Mouse (Mus musculus) WW6 (cell line): ENCODE data around the gene Tns2.
"Not testable (repeated sequence)": the region's sequence is repeated elsewhere in the genome, so short reads cannot be mapped to it uniquely, and the experiment has no call there.

Experiments used
- DNase-seq: peaks from one replicate; pipeline ENCODE4 v3.0.0-alpha.2; 2013; ENCODE audit warnings: low read depth, low spot score

Gene Tns2

GRCm38 (mm10) chr15:102136129-102136758 lies 36.0 kb downstream of the Tns2 start, which contains the start of gene Spryd3:
Spryd3 (minus strand) TSS chr15:102136234.
- DNase-seq: peak; percentile 90

- no peak for DNase-seq
These were observed 40.9 kb downstream of the Tns2 start for GRCm38 (mm10) chr15:102141120-102141519.

GRCm38 (mm10) chr15:102142914-102143912 lies 43.0 kb downstream of the Tns2 start:
- DNase-seq: no peak

- no peak for DNase-seq
These were observed 44.1 kb downstream of the Tns2 start, which contains the start of gene Igfbp6 for GRCm38 (mm10) chr15:102144274-102144711. Igfbp6 (plus strand) TSS chr15:102144362.

GRCm38 (mm10) chr15:102144726-102145125 lies 44.5 kb downstream of the Tns2 start:
- no peak for DNase-seq

- no peak for DNase-seq
These were observed 45.1 kb downstream of the Tns2 start for GRCm38 (mm10) chr15:102145330-102145729.

GRCm38 (mm10) chr15:102146089-102146488 lies 45.9 kb downstream of the Tns2 start:
- no peak for DNase-seq

GRCm38 (mm10) chr15:102146882-102147281 lies 46.7 kb downstream of the Tns2 start:
- DNase-seq: no peak

- no peak for DNase-seq
These were observed 47.6 kb downstream of the Tns2 start for GRCm38 (mm10) chr15:102147674-102148402.

GRCm38 (mm10) chr15:102149561-102149960 lies 49.3 kb downstream of the Tns2 start:
- no peak for DNase-seq

GRCm38 (mm10) chr15:102150301-102151135 lies 50.3 kb downstream of the Tns2 start, which contains the start of gene Soat2:
Soat2 (plus strand) TSS chr15:102150526.
- no peak for DNase-seq

GRCm38 (mm10) chr15:102152646-102153045 lies 52.4 kb downstream of the Tns2 start:
- no peak for DNase-seq

GRCm38 (mm10) chr15:102155006-102155405 lies 54.8 kb downstream of the Tns2 start:
- not testable (repeated sequence) for DNase-seq

GRCm38 (mm10) chr15:102156836-102157235 lies 56.6 kb downstream of the Tns2 start:
- DNase-seq: no peak

- no peak for DNase-seq
These were observed 60.3 kb downstream of the Tns2 start for GRCm38 (mm10) chr15:102160415-102161060.

GRCm38 (mm10) chr15:102163900-102164693 lies 63.9 kb downstream of the Tns2 start:
- DNase-seq: no peak

GRCm38 (mm10) chr15:102165468-102166100 lies 65.4 kb downstream of the Tns2 start:
- no peak for DNase-seq
